Mouse (Mus musculus): ENCODE results near the gene Lrmda. TPM values are rescaled to one million over a fixed set of nuclear protein-coding genes. Genes with fewer than 3 reads are reported as not detected.

Gene Lrmda
- polyA plus RNA-seq, 1 experiment from 2014 or later: 0.60 TPM

DNA sequence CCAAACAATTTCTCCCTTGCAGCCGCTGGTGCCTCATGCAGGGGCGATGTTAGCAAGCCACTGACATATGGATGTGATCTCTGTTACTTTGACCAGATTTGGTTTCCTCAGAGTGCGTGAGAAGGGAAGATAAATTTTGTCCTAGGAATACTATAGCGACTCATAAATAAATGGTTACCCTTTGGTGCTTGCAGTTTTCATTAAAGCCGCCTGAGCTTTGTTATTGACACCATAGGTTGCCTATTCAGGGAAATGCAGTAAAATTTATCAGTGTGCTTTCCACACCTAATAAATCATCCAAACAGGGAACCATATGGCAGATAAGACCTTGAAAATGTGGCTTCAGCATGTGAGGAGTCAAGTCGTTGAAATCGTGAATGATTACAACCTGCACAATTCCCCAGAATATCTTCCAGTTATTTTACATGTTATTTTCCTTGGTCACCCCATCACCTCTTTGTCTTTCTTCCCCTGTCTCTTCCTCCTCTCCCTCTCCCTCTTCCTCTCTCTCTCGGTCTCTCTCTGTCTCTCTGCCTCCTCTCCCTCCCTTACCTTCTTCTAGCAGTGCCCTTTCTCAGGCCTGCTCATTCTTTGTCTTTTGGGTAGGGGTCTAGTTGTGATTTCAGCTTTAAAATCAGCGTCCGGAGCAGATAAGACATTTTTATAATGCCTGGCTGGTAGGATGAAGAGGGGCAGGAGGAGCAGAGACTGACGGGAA lies 148.7 kb downstream of the Lrmda start:
- no peak overlapping the region for H3K4me3 ChIP-seq
- H3K9me3 ChIP-seq: no peaks in the 10 kb centered on the region
- peaks cover 32% of the 10 kb centered on the region for H3K4me1 ChIP-seq
- H3K36me3 ChIP-seq: no peaks in the 10 kb centered on the region
- H3K27ac ChIP-seq (replicated peaks): no peak overlapping the region
- H3K4me2 ChIP-seq: peak overlapping the region; percentile 37
- WGBS: 43% methylated on average over 11 of the region's 11 CpGs
- no peak overlapping the region for H3K9ac ChIP-seq
- H3K27me3 ChIP-seq (replicated peaks): peaks cover 15% of the 10 kb centered on the region
- ATAC-seq (ENCODE audit: extremely low read depth, insufficient number of reproducible peaks, low FRiP score, low TSS enrichment): no peak

GRCm38 (mm10) chr14:22168795-22169568 lies 149.5 kb downstream of the Lrmda start:
- H3K4me1 ChIP-seq: peaks cover 32% of the 10 kb centered on the region
- peak overlapping the region; percentile 37 for H3K4me2 ChIP-seq
- no peak overlapping the region for H3K27ac ChIP-seq (replicated peaks)
- 45% methylated on average over 14 of the region's 14 CpGs for WGBS
- 0 out of 2 replicates have a peak overlapping the region, but pooled peaks have one; percentile 13 for H3K9ac ChIP-seq
- peaks cover 15% of the 10 kb centered on the region for H3K27me3 ChIP-seq (replicated peaks)
- ATAC-seq (ENCODE audit: extremely low read depth, insufficient number of reproducible peaks, low FRiP score, low TSS enrichment): no peak
- no peak overlapping the region for H3K4me3 ChIP-seq
- H3K9me3 ChIP-seq: no peaks in the 10 kb centered on the region
- no peaks in the 10 kb centered on the region for H3K36me3 ChIP-seq

DNA sequence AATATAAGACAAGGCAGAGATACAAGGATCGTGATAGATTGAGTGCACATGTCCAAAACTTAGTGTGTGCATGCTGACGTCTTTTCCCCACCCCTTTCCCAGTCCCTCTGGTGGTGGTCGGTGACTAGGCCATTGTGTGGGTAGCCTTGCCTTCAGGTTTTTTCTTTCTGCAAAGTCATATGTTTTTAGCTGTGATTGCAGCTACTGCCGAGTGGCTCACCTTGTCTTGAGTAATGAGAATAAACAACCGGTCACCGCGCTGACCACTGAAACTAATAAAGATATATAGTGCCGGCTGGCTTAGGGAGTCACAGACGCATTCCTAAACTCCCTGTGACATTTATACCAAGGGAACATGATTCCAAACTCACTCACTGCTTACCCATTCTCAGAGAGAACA lies 155.2 kb downstream of the Lrmda start:
- Histone ChIP-seq H3K27me3 (replicated peaks) (peaks cover 15% of the 10 kb centered on the region), H3K9ac (no peak overlapping the region), H3K36me3 (no peaks in the 10 kb centered on the region), H3K4me1 (no peaks in the 10 kb centered on the region), H3K27ac (replicated peaks) (no peak overlapping the region), H3K9me3 (no peaks in the 10 kb centered on the region), H3K4me3 (no peak overlapping the region), H3K4me2 (no peak overlapping the region)
- no peak for ATAC-seq (ENCODE audit: extremely low read depth, insufficient number of reproducible peaks, low FRiP score, low TSS enrichment)
- 70% methylated on average over 9 of the region's 9 CpGs for WGBS

DNA sequence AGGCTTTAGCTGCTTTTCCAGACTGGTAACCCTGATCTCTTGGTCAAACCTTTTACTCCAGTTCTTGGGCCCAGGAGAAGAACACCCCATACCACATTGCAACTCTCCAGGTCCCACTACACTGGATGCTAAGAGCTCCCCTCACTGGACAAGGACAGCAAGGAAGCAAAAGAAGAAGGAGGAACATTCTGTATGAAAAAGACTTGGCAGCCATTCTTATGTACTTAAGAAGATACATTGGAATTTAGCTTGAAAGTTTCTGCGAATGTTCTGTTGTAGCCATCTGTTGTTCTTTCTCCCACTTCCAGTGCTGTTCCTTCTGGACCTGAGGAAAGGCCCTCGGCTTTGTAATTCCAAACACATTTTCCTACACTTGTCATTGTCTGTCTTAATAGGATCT lies 160.2 kb downstream of the Lrmda start:
- no peak overlapping the region for H3K27ac ChIP-seq (replicated peaks)
- H3K27me3 ChIP-seq (replicated peaks): no peaks in the 10 kb centered on the region; the same call in 1 of the 2 replicates
- no peak overlapping the region for H3K9ac ChIP-seq
- no peak for ATAC-seq (ENCODE audit: extremely low read depth, insufficient number of reproducible peaks, low FRiP score, low TSS enrichment)
- no peaks in the 10 kb centered on the region for H3K36me3 ChIP-seq
- H3K9me3 ChIP-seq: no peaks in the 10 kb centered on the region
- no peak overlapping the region for H3K4me3 ChIP-seq
- WGBS: 44% methylated on average over 2 of the region's 2 CpGs
- no peaks in the 10 kb centered on the region for H3K4me1 ChIP-seq
- H3K4me2 ChIP-seq: no peak overlapping the region

DNA sequence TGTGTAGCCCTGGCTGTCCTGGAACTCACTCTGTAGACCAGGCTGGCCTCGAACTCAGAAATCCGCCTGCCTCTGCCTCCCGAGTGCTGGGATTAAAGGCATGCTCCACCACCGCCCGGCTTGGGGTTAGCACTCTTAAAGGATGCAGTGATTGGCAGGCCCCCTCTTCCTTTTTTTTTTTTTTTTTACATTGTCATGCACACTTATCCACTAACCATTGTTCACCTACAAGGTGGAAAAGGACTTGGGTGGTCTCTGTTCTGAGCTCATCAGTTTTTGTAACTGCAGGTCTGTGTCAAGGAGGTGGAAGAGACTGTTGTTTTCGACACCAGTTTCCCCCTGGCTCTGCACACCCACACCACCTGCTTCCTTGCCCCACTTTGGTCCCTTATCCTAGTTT lies 162.0 kb downstream of the Lrmda start:
- Histone ChIP-seq H3K27ac (replicated peaks) (no peak overlapping the region), H3K9me3 (no peaks in the 10 kb centered on the region), H3K4me1 (no peaks in the 10 kb centered on the region), H3K27me3 (replicated peaks) (peaks cover 4% of the 10 kb centered on the region; the same call in 1 of the 2 replicates), H3K9ac (no peak overlapping the region), H3K36me3 (no peaks in the 10 kb centered on the region), H3K4me3 (no peak overlapping the region), H3K4me2 (no peak overlapping the region)
- 89% methylated on average over 6 of the region's 6 CpGs for WGBS
- ATAC-seq (ENCODE audit: extremely low read depth, insufficient number of reproducible peaks, low FRiP score, low TSS enrichment): no peak

DNA sequence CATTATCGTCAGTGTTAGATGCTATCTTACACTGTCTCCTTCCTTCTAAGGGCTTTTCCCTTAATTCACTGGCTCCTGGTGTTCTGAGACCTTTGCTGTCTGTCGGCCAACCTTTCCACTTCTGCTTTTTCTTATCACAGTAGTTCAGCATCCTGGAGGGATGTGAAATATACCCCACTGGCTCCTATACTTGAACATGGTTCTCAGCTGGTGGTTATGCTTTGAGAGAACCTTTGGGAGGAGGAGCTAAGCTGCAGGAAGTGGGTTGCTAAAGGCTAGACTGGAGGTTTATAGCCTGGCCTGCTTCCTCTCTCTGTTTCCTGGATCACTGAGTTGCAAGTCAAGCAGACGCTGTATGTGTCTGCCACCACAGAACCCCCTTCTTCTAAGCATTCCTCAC lies 163.7 kb downstream of the Lrmda start:
- ATAC-seq (ENCODE audit: extremely low read depth, insufficient number of reproducible peaks, low FRiP score, low TSS enrichment): no peak
- Histone ChIP-seq H3K9ac (no peak overlapping the region), H3K4me3 (no peak overlapping the region), H3K4me1 (no peaks in the 10 kb centered on the region), H3K9me3 (no peaks in the 10 kb centered on the region), H3K27ac (replicated peaks) (no peak overlapping the region), H3K4me2 (no peak overlapping the region), H3K36me3 (no peaks in the 10 kb centered on the region), H3K27me3 (replicated peaks) (peaks cover 4% of the 10 kb centered on the region; the same call in 1 of the 2 replicates)
- 42% methylated on average over 3 of the region's 3 CpGs for WGBS

GRCm38 (mm10) chr14:22185452-22185851 lies 165.9 kb downstream of the Lrmda start:
- no peak overlapping the region for H3K27ac ChIP-seq (replicated peaks)
- ATAC-seq (ENCODE audit: extremely low read depth, insufficient number of reproducible peaks, low FRiP score, low TSS enrichment): no peak
- H3K4me3 ChIP-seq: no peak overlapping the region
- H3K36me3 ChIP-seq: no peaks in the 10 kb centered on the region
- H3K4me2 ChIP-seq: no peak overlapping the region
- H3K27me3 ChIP-seq (replicated peaks): peaks cover 8% of the 10 kb centered on the region; the same call in 1 of the 2 replicates
- H3K9ac ChIP-seq: no peak overlapping the region
- H3K4me1 ChIP-seq: no peaks in the 10 kb centered on the region
- WGBS: 76% methylated on average over 4 of the region's 4 CpGs
- no peaks in the 10 kb centered on the region for H3K9me3 ChIP-seq

GRCm38 (mm10) chr14:22190111-22190510 lies 170.6 kb downstream of the Lrmda start:
- ATAC-seq (ENCODE audit: extremely low read depth, insufficient number of reproducible peaks, low FRiP score, low TSS enrichment): no peak; the same call in 1 of the 2 replicates

GRCm38 (mm10) chr14:22192185-22192584 lies 172.7 kb downstream of the Lrmda start:
- Histone ChIP-seq H3K36me3 (no peaks in the 10 kb centered on the region), H3K9ac (no peak overlapping the region), H3K4me3 (no peak overlapping the region), H3K4me2 (no peak overlapping the region), H3K4me1 (peaks cover 3% of the 10 kb centered on the region; the same call in 1 of the 2 replicates), H3K9me3 (no peaks in the 10 kb centered on the region), H3K27me3 (replicated peaks) (peaks cover 14% of the 10 kb centered on the region), H3K27ac (replicated peaks) (no peak overlapping the region)
- no peak for ATAC-seq (ENCODE audit: extremely low read depth, insufficient number of reproducible peaks, low FRiP score, low TSS enrichment)
- WGBS: 65% methylated on average over 9 of the region's 9 CpGs

More at GRCm38 (mm10) chr14:22190111-22190510, 170.6 kb downstream of the Lrmda start:
- 52% methylated on average over 6 of the region's 6 CpGs for WGBS
- Histone ChIP-seq H3K27me3 (replicated peaks) (peaks cover 13% of the 10 kb centered on the region; the same call in 1 of the 2 replicates), H3K9me3 (no peaks in the 10 kb centered on the region), H3K9ac (no peak overlapping the region), H3K4me2 (no peak overlapping the region), H3K36me3 (no peaks in the 10 kb centered on the region), H3K4me1 (no peaks in the 10 kb centered on the region), H3K27ac (replicated peaks) (no peak overlapping the region), H3K4me3 (no peak overlapping the region)

DNA sequence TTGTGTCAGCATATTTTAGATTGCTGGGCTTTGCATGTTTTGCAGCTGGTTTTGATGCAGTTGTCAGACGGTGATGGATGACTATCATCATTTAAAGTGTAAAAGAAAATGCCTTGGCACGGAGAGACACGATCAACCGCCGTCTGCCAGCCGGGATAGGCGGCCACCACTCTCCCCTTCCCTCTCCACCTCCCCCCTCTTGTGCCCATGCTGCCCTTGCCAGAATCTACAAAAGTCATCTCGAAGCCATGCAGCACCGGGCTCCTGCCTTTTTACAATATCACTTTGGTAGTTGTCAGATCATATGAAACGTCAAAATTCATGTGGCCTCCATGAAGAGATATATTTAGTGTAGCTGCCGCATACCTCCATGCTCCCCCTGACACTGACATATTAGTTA lies 178.5 kb downstream of the Lrmda start:
- Histone ChIP-seq H3K27ac (replicated peaks) (no peak overlapping the region), H3K4me2 (no peak overlapping the region), H3K9me3 (no peaks in the 10 kb centered on the region), H3K4me1 (peaks cover 13% of the 10 kb centered on the region; the same call in 1 of the 2 replicates), H3K9ac (no peak overlapping the region), H3K27me3 (replicated peaks) (peaks cover 11% of the 10 kb centered on the region), H3K4me3 (no peak overlapping the region), H3K36me3 (no peaks in the 10 kb centered on the region)
- ATAC-seq (ENCODE audit: extremely low read depth, insufficient number of reproducible peaks, low FRiP score, low TSS enrichment): no peak
- WGBS: 54% methylated on average over 11 of the region's 11 CpGs

DNA sequence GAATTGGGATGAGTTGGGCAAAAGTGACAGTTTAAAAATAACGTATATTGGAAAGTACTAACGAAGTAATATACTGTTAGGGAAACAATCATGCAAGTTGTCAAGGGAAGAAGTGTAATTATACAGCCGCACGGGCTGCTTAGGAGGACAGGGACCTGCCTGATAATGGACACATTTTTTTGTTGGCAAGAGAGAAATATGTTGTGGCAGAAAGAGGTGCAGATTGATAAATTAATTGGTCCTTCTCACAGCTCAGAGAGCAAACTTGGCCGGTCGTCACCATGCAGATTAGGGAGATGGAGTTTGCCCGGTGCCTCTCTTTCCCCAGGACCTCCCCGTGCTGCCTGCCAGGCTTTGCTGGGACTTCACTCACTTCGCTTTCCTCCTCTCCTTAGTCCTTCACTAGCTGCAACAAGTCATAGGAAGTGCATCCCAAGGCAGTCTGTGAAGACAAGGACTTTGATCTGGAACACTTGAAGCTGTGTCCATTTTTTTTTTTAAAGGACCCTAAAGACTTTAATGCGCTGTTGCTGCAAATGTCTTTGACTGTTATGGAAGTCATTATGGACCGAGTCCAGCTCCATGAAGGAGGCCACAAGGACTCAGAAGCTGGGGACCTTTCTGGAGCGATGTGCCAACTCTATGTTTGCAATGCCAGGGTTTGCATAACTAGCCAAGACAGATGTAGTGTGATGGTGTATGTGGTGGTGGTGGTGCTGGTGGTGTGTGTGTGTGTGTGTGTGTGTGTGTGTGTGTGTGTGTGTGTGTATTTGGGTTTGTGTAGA lies 179.3 kb downstream of the Lrmda start:
- Histone ChIP-seq H3K4me3 (no peak overlapping the region), H3K27me3 (replicated peaks) (peaks cover 11% of the 10 kb centered on the region), H3K9me3 (no peaks in the 10 kb centered on the region), H3K36me3 (no peaks in the 10 kb centered on the region), H3K4me1 (peaks cover 14% of the 10 kb centered on the region), H3K9ac (no peak overlapping the region), H3K4me2 (no peak overlapping the region), H3K27ac (replicated peaks) (no peak overlapping the region)
- no peak for ATAC-seq (ENCODE audit: extremely low read depth, insufficient number of reproducible peaks, low FRiP score, low TSS enrichment)
- 68% methylated on average over 12 of the region's 12 CpGs for WGBS
